Mouse (Mus musculus) kidney, embryonic 14.5 days (tissue): ENCODE data around the gene Atl2. TPM values are rescaled to one million over a fixed set of nuclear protein-coding genes. Genes with fewer than 3 reads are reported as not detected.
A peak's percentile ranks its signal among the peaks of the same experiment; 100 is the strongest.

Experiments used
- ATAC-seq: fragments of 200-750 bp; cut with Nextera tagmentation; 2 replicates; pipeline ENCODE4 v1.8.0; 2017; ENCODE audit warnings: moderate number of reproducible peaks, mild to moderate bottlenecking, moderate TSS enrichment, moderate library complexity; ENCODE audit not compliant: low FRiP score, low TSS enrichment
- H3K27ac ChIP-seq: fragments of 300-500 bp; sonication (generic); 2 replicates; pipeline ENCODE4 v1.5.1; 2014; ENCODE audit warnings: low read depth, mild to moderate bottlenecking, low read length, moderate library complexity, mixed read lengths
- H3K27me3 ChIP-seq: fragments of 300-500 bp; sonication (generic); 2 replicates; pipeline ENCODE4 v1.6.1; 2014; ENCODE audit warnings: mild to moderate bottlenecking, low read length; ENCODE audit not compliant: control insufficient read depth, insufficient read depth
- H3K36me3 ChIP-seq: fragments of 300-500 bp; sonication (generic); 2 replicates; pipeline ENCODE4 v1.6.1; 2014; ENCODE audit warnings: low read length, mixed read lengths; ENCODE audit not compliant: control insufficient read depth, insufficient read depth
- H3K4me1 ChIP-seq: fragments of 300-500 bp; sonication (generic); 2 replicates; pipeline ENCODE4 v1.6.1; 2014; ENCODE audit warnings: low read length, mixed read lengths; ENCODE audit not compliant: control insufficient read depth, insufficient read depth
- H3K4me2 ChIP-seq: fragments of 300-500 bp; sonication (generic); replicated peaks from 2 replicates; pipeline ENCODE4 v1.6.1; 2014; ENCODE audit warnings: low read depth, mild to moderate bottlenecking, low read length
- H3K4me3 ChIP-seq: fragments of 300-500 bp; sonication (generic); 2 replicates; pipeline ENCODE4 v1.5.1; 2014; ENCODE audit warnings: mild to moderate bottlenecking, low read length
- H3K9ac ChIP-seq: fragments of 300-500 bp; sonication (generic); 2 replicates; pipeline ENCODE4 v1.6.1; 2014; ENCODE audit warnings: low read depth, mild to moderate bottlenecking, low read length, moderate library complexity
- H3K9me3 ChIP-seq: fragments of 300-500 bp; sonication (generic); 2 replicates; pipeline ENCODE4 v1.6.1; 2016; ENCODE audit warnings: low read length; ENCODE audit not compliant: control insufficient read depth
- WGBS: fragments of 180-500 bp; shearing (Covaris S2); extraction: QIAGEN DNeasy Blood & Tissue Kit; methylation state at CpG from one replicate; pipeline ENCODE4 v1.1.7; 2014; 5-methylcytosine and 5-hydroxymethylcytosine counted together
- polyA plus RNA-seq: library from polyadenylated mRNA; unstranded; fragments of >200 nt; fragmentation: Nextera tagmentation; extraction: Ambion mirVana; gene quantifications from 2 replicates; pipeline ENCODE4 v1.2.1, GENCODE M21; 2014

Gene Atl2
- polyA plus RNA-seq, 1 experiment from 2014 or later, result 41.8 TPM

- 45% methylated on average over 7 of the region's 7 CpGs for WGBS
- no peaks in the 10 kb centered on the region for H3K36me3 ChIP-seq
- no peak overlapping the region for H3K4me3 ChIP-seq
- H3K9ac ChIP-seq, result no peak overlapping the region
- no peak overlapping the region for H3K4me2 ChIP-seq
- no peaks in the 10 kb centered on the region for H3K27me3 ChIP-seq
- no peaks in the 10 kb centered on the region; the same call in 1 of the 2 replicates for H3K4me1 ChIP-seq
- no peak overlapping the region for H3K27ac ChIP-seq
- no peaks in the 10 kb centered on the region for H3K9me3 ChIP-seq
- peak; percentile 55 for ATAC-seq
These were observed 55.4 kb downstream of the Atl2 start for GRCm38 (mm10) chr17:79840254-79841238.

- 40% methylated on average over 7 of the region's 7 CpGs for WGBS
- Histone ChIP-seq H3K4me2 (no peak overlapping the region), H3K27me3 (no peaks in the 10 kb centered on the region), H3K4me1 (peaks cover 3% of the 10 kb centered on the region), H3K9me3 (no peaks in the 10 kb centered on the region), H3K27ac (no peak overlapping the region), H3K36me3 (no peaks in the 10 kb centered on the region), H3K4me3 (no peak overlapping the region), H3K9ac (no peak overlapping the region)
- ATAC-seq, result no peak
These were observed 58.9 kb downstream of the Atl2 start for GRCm38 (mm10) chr17:79836978-79837377.

DNA sequence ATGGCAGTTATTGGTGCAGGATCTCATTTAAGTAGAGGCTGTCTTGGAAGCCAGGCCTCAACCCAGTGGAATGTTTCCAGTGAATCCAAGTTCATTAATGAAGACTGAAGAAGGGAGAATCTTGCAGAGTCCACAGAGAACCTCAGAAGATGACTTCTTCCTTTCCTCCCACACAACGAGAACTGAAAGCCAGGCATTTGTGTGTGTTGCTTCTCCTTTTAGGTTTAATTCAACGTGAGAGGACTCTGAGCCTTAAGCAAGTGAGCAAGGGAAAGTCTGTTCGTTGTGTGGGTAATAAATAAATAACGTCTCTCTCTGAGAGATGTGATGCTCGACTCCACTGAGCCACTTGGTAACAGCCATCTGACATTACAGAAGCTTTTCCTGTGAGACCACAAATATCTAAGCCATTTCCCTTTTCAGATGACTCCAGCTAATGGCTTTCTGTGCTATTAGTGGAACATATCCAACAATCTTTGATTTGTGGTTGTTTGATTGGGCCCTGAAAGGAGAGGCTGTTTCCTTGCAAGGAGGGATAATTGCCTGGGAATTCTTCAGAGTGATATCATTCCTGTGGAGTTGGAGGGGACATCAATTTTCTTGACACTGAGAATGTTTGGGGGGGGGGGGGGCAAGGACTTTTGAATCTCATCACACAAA lies 60.1 kb downstream of the Atl2 start:
- no peaks in the 10 kb centered on the region for H3K27me3 ChIP-seq
- H3K4me3 ChIP-seq, result no peak overlapping the region
- peak overlapping the region; percentile 18 for H3K27ac ChIP-seq
- no peaks in the 10 kb centered on the region for H3K9me3 ChIP-seq
- H3K9ac ChIP-seq, result no peak overlapping the region
- no peaks in the 10 kb centered on the region for H3K36me3 ChIP-seq
- H3K4me1 ChIP-seq, result peaks cover 3% of the 10 kb centered on the region
- peak; percentile 55 for ATAC-seq
- H3K4me2 ChIP-seq, result no peak overlapping the region
- WGBS, result 18% methylated on average over 5 of the region's 5 CpGs

GRCm38 (mm10) chr17:79832284-79832683 lies 63.6 kb downstream of the Atl2 start:
- Histone ChIP-seq H3K4me2 (no peak overlapping the region), H3K27me3 (no peaks in the 10 kb centered on the region), H3K27ac (no peak overlapping the region), H3K4me3 (no peak overlapping the region), H3K4me1 (peaks cover 3% of the 10 kb centered on the region), H3K9me3 (no peaks in the 10 kb centered on the region), H3K36me3 (no peaks in the 10 kb centered on the region), H3K9ac (no peak overlapping the region)
- WGBS, result 69% methylated on average over 1 of the region's 1 CpGs
- ATAC-seq, result no peak

- Histone ChIP-seq H3K4me2 (no peak overlapping the region), H3K27ac (no peak overlapping the region), H3K36me3 (no peaks in the 10 kb centered on the region), H3K27me3 (no peaks in the 10 kb centered on the region), H3K9ac (no peak overlapping the region), H3K4me3 (no peak overlapping the region), H3K9me3 (no peaks in the 10 kb centered on the region), H3K4me1 (no peaks in the 10 kb centered on the region)
- ATAC-seq, result peak; percentile 52; the same call in 1 of the 2 replicates
- WGBS, result 50% methylated on average over 6 of the region's 6 CpGs
These were observed 69.4 kb downstream of the Atl2 start for GRCm38 (mm10) chr17:79826482-79827034.

DNA sequence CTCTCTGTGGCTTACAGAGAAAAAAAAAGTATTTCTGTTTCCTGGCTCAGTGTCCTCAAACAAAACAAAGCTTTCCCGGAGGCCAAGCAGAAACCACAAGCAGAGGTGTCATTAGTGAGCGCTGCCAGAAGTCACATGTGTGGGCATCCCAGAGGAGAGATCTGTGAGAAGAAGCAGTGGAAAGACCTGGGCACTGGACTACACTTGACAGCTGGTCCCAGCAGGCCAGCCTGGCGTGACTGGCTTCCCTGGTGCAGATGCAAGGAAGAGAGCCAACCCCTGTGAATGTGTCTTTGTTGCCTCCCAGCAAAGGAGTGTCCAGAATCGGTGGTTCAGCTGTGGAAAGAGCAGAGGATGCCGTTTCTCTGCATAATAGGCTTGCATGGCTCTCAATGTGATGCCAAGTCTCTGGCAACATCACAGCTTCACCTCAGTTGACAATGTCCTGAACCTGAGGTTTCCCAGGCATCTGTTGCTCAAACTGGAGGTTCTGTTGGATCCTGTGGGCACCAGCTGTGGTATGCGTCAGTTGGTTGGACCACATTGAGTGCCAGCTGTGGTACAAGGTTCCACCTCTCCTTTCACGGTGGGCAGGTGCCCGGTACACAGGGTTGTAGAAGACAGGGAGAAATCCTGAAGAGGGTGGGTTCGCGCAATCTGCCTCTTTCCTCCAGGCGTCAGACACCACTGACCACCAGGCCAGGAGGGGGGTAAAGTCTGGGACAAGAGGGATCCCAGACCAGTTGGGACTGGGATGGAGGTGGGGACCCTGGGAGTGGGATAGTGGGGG lies 70.5 kb downstream of the Atl2 start:
- WGBS, result 81% methylated on average over 11 of the region's 11 CpGs

GRCm38 (mm10) chr17:79824406-79824805 lies 71.5 kb downstream of the Atl2 start:
- no peaks in the 10 kb centered on the region for H3K27me3 ChIP-seq
- no peak overlapping the region for H3K4me2 ChIP-seq
- no peak overlapping the region for H3K4me3 ChIP-seq
- no peak for ATAC-seq
- no peaks in the 10 kb centered on the region for H3K36me3 ChIP-seq
- WGBS, result 86% methylated on average over 1 of the region's 1 CpGs
- no peaks in the 10 kb centered on the region for H3K9me3 ChIP-seq
- no peak overlapping the region for H3K9ac ChIP-seq
- no peak overlapping the region for H3K27ac ChIP-seq
- H3K4me1 ChIP-seq, result no peaks in the 10 kb centered on the region

More for the DNA sequence above, 70.5 kb downstream of the Atl2 start:
- Histone ChIP-seq H3K27ac (no peak overlapping the region), H3K27me3 (no peaks in the 10 kb centered on the region), H3K9ac (no peak overlapping the region), H3K4me3 (no peak overlapping the region), H3K4me1 (no peaks in the 10 kb centered on the region), H3K9me3 (no peaks in the 10 kb centered on the region), H3K4me2 (no peak overlapping the region), H3K36me3 (no peaks in the 10 kb centered on the region)
- no peak for ATAC-seq

- Histone ChIP-seq H3K27ac (no peak overlapping the region; the same call in 1 of the 2 replicates), H3K9ac (no peak overlapping the region), H3K4me2 (no peak overlapping the region), H3K36me3 (no peaks in the 10 kb centered on the region), H3K9me3 (no peaks in the 10 kb centered on the region), H3K27me3 (no peaks in the 10 kb centered on the region), H3K4me1 (peaks cover 18% of the 10 kb centered on the region), H3K4me3 (no peak overlapping the region)
- no peak for ATAC-seq
- 34% methylated on average over 3 of the region's 3 CpGs for WGBS
These were observed 77.0 kb downstream of the Atl2 start for GRCm38 (mm10) chr17:79818884-79819283.
